Mouse (Mus musculus): ENCODE measurements around the gene Stk25.

Gene Stk25

DNA sequence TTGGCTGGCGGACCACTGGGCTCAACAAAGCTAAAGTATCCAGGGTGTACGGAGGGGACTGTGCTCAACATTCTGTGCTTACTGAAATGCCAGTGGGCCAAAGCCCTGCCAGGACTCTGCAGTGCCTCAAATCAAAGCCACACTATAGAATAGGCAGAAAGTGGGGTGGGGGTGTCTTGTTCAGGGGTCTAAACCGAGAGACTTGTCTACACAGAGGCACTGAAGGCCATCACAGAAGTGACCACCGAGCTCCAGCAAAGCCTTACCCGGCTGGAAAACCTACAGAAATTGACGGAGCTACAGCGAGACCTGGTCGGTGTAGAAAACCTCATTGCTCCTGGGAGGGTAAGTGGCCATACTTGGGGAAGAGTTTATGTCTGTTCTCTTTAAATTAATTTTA, 48.7 kb downstream of the Stk25 start:
- no peak for DNase-seq (ENCODE audit: inconsistent age in 2 of 2, low spot score in 1 of 2)

DNA sequence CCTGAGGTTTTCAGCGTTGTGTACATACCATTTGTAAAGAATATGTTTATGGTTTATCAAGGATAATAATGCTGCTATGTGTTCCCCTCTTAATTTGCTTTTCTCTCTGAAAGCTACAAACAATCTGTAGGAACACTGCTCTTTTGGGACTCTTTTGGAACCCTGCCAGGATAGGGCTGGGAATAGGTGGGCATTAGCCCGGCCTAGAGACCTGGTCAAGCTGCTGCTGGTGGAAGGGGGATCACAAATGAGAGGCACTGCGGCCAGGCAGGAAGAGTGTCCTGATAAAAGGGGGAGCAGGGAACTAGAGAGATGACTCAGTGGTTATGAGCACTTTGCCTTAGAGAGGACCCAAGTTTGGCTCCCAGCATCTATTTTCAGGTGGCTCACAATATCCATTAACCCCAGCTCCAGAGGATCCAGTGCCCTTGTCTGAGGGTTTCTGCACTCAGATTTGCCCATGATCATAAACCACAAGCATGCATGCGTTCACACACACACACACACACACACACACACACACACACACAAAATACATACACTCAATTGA, 49.7 kb downstream of the Stk25 start:
- no peak for DNase-seq (ENCODE audit: inconsistent age in 2 of 2, low spot score in 1 of 2)

DNA sequence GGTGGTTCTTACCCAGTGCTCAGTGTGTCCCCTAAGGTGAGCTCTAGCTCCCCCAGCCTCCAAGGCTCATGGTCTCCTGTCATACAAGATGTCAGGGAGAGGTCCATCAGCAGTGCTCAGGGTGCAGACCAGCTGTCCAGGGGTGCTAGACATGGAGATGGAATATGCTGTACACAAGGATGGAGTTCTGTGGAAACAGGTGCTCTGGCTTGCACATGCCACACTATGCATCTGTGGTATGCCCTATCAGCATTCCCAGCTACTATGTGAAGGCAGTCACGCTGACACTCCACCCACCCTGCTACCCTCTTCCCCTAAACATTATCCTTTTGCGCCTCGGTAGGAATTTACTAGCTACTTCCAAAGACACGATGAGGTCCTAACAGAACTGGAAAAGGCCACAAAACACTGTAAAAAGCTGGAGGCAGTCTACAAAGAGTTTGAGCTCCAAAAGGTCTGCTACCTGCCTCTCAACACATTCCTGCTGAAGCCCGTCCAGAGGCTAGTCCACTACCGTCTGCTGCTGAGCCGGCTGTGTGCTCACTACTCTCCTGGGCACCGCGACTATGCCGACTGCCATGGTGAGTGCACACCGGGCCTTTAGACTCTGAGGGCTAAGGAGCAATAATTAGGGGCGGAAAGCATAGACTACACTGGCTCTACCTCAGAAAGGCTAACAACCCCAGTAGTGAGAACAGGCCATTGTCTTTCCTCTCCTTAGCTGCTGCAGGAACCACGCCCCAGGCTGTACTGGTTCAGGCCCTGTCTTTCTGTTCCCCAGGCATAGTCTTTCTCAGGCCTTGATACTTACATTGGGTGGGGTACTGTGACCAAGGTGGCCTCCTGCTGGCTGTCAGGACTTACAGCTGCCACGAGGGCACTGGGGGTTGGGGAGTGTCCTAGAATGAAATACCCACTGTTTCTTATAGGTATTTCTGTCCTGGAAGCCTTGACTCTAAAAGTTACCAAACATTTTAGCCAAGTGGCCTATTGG, 51.1 kb downstream of the Stk25 start:
- DNase-seq (ENCODE audit: inconsistent age in 2 of 2, low spot score in 1 of 2): no peak

DNA sequence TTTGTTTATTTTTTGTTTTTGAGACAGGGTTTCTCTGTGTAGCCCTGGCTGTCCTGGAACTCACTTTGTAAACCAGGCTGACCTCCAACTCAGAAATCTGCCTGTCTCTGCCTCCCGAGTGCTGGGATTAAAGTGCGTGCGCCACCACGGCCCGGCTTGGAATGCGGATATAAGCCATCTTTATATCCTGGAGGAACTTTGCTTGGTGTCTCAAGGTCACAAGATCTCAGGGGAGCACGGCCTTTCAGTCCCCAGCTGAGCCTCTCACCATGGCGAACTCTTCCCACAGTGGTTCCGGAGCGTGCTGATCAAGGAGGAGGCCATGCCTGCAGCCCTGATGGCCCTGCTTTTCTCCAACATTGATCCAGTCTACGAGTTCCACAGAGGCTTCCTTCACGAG, 54.5 kb downstream of the Stk25 start:
- DNase-seq (ENCODE audit: inconsistent age in 2 of 2, low spot score in 1 of 2): no peak

DNA sequence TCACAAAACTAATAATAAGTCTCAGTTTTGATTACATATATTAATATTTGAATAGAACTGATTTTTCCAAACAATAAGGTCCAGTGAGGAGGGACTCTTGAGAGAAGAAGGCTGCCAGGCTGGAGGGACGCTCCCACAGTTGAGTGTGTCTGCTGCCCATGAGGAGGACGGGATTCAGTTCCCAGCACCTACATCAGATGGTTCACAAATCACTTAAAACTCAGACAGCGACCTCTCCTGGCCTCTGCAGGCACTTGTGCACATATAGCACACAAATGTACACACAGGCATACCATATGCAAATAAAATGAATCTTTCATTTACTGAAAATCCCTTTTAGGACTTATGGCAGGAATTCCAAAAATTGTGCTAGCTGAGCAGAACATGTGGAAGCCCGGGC, 55.5 kb downstream of the Stk25 start:
- DNase-seq (ENCODE audit: inconsistent age in 2 of 2, low spot score in 1 of 2): no peak

DNA sequence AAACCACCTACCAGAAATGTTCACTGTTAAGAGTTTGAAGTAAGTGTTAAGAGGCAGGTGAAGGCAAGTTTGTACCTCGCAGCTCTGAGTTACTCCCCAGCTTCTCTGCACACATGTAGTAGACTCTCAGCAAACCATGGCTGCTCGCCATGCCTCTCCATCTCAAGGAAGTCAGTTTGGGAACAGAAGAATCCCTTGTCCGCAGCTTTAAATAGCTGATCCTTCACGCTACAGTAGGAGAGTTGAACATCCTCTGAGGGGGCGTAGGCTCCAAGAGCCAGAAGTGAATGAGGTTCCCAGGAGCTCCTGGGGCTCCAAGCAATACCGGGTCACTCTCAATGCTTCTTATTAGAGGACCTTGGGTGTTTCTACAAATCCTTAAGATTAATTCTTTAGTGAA, 62.5 kb downstream of the Stk25 start:
- DNase-seq (ENCODE audit: inconsistent age in 2 of 2, low spot score in 1 of 2): no peak

DNA sequence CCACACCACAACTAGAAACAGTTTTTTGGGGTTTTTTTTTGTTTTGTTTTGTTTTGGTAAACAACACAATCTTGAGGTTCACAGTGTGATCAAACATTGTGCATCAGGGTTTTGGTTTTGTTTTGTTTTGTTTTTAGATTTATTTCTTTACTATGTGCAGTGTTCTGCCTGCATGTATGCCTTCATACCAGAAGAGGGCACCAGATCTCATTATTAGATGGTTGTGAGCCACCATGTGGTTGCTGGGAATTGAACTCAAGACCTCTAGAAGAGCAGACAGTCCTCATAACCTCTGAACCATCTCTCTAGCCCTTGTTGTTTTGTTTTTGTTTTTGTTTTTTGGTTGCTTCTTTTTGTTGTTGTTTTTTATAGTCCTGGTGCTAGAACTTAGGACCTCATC, 64.5 kb downstream of the Stk25 start:
- no peak for DNase-seq (ENCODE audit: inconsistent age in 2 of 2, low spot score in 1 of 2)

DNA sequence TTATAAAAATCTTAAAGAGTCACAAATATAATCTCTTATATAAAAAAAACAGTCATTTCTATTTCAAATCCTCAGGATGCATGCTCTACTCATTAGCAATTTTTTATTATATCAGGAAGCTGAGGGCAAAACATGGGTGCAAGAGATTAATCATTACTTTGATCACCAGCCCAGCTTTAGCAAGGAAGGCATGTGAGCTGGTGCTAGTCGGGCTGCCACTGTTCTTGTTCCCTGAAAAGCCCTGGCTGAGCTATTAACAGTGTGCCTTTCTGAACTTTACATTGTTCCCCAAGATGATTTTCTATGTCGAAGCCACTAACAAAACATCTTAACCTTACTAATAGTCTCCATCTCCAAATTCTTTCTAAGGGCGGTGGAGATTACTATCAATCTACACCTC, 70.1 kb downstream of the Stk25 start:
- DNase-seq (ENCODE audit: inconsistent age in 2 of 2, low spot score in 1 of 2): no peak

DNA sequence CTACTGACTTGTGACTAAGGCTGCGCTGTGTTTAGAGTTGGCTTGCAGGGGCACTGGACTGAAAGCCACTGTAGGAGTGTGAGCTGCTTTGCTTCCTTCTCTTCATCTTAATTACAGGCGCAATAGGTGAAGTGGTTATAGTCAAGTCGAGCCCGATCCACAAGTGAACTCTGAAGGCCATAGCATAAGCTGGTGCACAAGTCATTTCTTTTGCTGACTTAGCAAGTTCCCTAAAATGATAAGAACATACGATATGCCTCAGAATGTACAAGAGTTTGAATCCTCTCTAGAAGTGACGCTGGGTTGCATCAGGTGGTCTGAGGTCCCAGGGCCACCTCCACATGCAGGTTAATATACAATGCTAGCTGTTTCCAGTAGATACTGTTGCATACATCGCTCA, 76.9 kb downstream of the Stk25 start:
- DNase-seq (ENCODE audit: inconsistent age in 2 of 2, low spot score in 1 of 2): no peak

DNA sequence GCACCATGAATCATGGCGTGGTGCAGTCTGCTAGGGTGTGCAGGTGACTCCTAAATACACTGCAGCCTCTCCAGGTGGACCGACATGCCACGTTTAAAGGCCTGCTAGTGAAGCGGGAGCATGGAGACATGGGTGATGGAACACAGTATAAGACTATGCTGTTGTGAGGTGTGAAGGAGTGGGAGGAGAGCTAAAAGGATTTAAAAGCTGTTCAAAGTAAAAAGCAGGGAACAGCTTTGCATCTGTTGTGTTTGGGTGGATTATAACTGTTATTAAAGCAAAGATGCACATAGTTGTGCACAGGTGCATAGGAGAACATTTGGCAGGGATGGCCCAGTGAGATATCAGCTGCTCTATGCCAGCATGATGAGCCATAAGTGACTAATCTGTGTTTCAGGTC, 80.6 kb downstream of the Stk25 start:
- DNase-seq (ENCODE audit: inconsistent age in 2 of 2, low spot score in 1 of 2): no peak

DNA sequence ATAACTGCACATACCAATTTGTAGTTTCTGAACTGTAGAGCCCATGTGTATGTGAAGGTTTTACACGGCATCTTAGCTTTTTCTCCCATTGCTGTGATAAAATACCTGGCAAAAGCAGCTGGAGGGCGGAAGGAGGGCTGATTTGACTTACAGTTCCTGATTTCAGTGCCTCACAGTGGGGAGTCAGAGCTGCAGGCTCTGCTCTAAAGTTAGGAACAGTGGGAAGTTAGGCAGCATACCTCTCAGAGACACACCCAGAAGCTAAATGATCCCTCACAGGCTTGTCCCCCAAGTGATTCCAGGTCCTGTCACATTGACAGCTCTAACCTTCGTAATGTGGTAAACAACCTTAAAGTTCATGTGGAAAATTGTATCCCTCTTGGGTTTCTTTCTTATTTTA, 81.4 kb downstream of the Stk25 start:
- no peak for DNase-seq (ENCODE audit: inconsistent age in 2 of 2, low spot score in 1 of 2)

Data from adrenal gland, adult (tissue).